Mouse (Mus musculus): ENCODE data around the gene Gm8082. TPM values are rescaled to one million over a fixed set of nuclear protein-coding genes. Genes with fewer than 3 reads are reported as not detected.

The Gm8082 gene
- polyA plus RNA-seq (2015; fragmentation: Nextera tagmentation; extraction: Ambion mirVana): not detected in 2 replicates

GRCm38 (mm10) chr14:42993524-42993923, at the start of gene Gm8082:
Gene Gm8082, minus strand, starts transcription at chr14:42993624.

GRCm38 (mm10) chr14:43015528-43015927, 22.1 kb upstream of the Gm8082 start, which contains the start of gene Gm10376:
Gene Gm10376, minus strand, starts transcription at chr14:43015628.

Other genes with a start within 250 kb of the Gm8082 start
- not detected in 2 replicates for gene Gm3015, start 224.8 kb downstream of the Gm8082 start, polyA plus RNA-seq (2015; fragmentation: Nextera tagmentation; extraction: Ambion mirVana)
- not detected in 2 replicates for gene Gm10377, start 195.6 kb downstream of the Gm8082 start, polyA plus RNA-seq (2015; fragmentation: Nextera tagmentation; extraction: Ambion mirVana)
- gene Gm21977, start 140.1 kb downstream of the Gm8082 start, polyA plus RNA-seq (2015; fragmentation: Nextera tagmentation; extraction: Ambion mirVana): not detected in 2 replicates
- not detected in 2 replicates for gene Gm10376, start 22.0 kb upstream of the Gm8082 start, polyA plus RNA-seq (2015; fragmentation: Nextera tagmentation; extraction: Ambion mirVana)
- 0.19 TPM in 1 of 2 replicates, not detected in the other for gene Gm8094, start 83.0 kb upstream of the Gm8082 start, polyA plus RNA-seq (2015; fragmentation: Nextera tagmentation; extraction: Ambion mirVana)
- 0.52 and 0.57 TPM in 2 replicates for gene Gm8104, start 107.0 kb upstream of the Gm8082 start, polyA plus RNA-seq (2015; fragmentation: Nextera tagmentation; extraction: Ambion mirVana)
- gene Gm7233, start 186.2 kb upstream of the Gm8082 start, polyA plus RNA-seq (2015; fragmentation: Nextera tagmentation; extraction: Ambion mirVana): 0.13 and 0.14 TPM in 2 replicates
- gene Gm8122, start 241.7 kb upstream of the Gm8082 start, polyA plus RNA-seq (2015; fragmentation: Nextera tagmentation; extraction: Ambion mirVana): not detected in 2 replicates

All from neural tube, postnatal 0 days (tissue).